Mouse (Mus musculus): ENCODE data around the gene Derl3. TPM values are rescaled to one million over a fixed set of nuclear protein-coding genes. Genes with fewer than 3 reads are reported as not detected.

Gene Derl3
- total and polyA plus RNA-seq, 3 experiments, result 13.1 to 36.6 (median 36.2) TPM

DNA sequence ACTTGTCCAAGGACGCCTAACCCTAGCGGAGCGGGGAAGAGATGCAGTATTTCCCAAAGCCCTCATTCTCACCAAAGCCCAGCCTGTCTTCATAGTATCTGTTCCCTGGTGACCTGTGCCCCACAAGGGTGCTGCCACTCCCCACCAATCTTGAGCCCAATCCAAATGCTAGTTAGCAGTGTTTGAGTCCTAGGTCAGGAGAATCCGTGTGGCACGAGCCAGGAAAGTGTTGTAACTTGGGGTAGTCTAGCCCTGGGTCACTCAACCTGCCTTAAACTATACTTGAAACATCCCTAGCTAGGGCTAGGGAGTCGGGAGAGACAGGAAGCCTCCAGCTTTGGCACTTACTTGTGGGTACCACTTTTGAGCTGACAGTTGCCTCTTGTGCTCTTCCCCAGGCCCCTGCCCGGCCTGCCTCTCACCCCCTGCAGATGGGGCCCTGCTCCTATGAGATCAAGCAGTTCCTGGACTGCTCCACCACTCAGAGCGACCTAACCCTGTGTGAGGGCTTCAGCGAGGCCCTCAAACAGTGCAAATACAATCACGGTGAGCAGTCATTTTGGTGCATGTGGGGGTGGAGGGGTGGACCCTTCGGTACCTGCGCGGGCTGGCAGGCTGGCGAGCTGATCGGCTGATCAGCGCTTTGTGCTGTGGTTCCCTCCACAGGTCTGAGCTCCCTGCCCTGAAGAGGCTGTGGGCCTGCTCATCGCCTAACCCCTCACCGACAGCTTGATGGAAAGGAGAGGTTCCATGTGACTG, 43.9 kb downstream of the Derl3 start:
- dilution Hi-C loops (cut with MboI; ENCODE audit: extremely low pct_ligation_motif_present, extremely low pct_unique_long_range_greater_than_20kb, low sequenced_read_pairs) (no loop called here), in situ Hi-C loops (cut with MboI; ENCODE audit: low pct_ligation_motif_present, low pct_unique_long_range_greater_than_20kb, low sequenced_read_pairs) (loop anchor here (5.0 kb wide), 1 partner anchor 40 kb away; no protein-coding TSS in a partner anchor)
- TF ChIP-seq ELF1 (IDR thresholded peaks at IDR 0.05; ENCODE audit: low read depth, low read length), result 0 out of 2 replicates have a peak, but pooled peaks have one; percentile 32
- no peak; the same call in 1 of the 2 replicates for TF ChIP-seq SMC3 (IDR thresholded peaks at IDR 0.05; ENCODE audit: low read depth, low read length)
- peak; percentile 49; the same call in 1 of the 2 replicates for TF ChIP-seq UBTF (IDR thresholded peaks at IDR 0.05; ENCODE audit: low read depth, low read length)
- 0 out of 2 replicates have a peak, but pooled peaks have one; percentile 17 for TF ChIP-seq MEF2A (IDR thresholded peaks at IDR 0.05; ENCODE audit: borderline replicate concordance, low read depth, low read length)
- no peak for TF ChIP-seq MYC (IDR thresholded peaks at IDR 0.05; ENCODE audit: low read depth, low read length)
- no peak for TF ChIP-seq POLR2AphosphoS2 (IDR thresholded peaks at IDR 0.05; ENCODE audit: low read depth, low read length)
- peak; percentile 53; the same call in 1 of the 2 replicates for TF ChIP-seq IRF4 (IDR thresholded peaks at IDR 0.05; ENCODE audit: low read depth, low read length)
- no peak for TF ChIP-seq MAX (IDR thresholded peaks at IDR 0.05; ENCODE audit: low read length)
- no peak for TF ChIP-seq SIN3A (IDR thresholded peaks at IDR 0.05; ENCODE audit: low read length)
- TF ChIP-seq KAT2A (IDR thresholded peaks at IDR 0.05; ENCODE audit: insufficient replicate concordance, low read length), result no peak
- TF ChIP-seq CTCF (conservative IDR thresholded peaks at IDR 0.05 in 1 of 2, IDR thresholded peaks at IDR 0.05 in 1 of 2; ENCODE audit: low read depth in 2 of 2, low read length in 2 of 2), result peak in 1 of 2 experiments; percentile 50; a peak in 2 of 4 replicates
- TF ChIP-seq MAZ (IDR thresholded peaks at IDR 0.05; ENCODE audit: low read depth, low read length), result no peak
- TF ChIP-seq ZNF384 (IDR thresholded peaks at IDR 0.05; ENCODE audit: low read depth, low read length), result no peak
- no peak for TF ChIP-seq JUN (IDR thresholded peaks at IDR 0.05; ENCODE audit: insufficient read depth, low read depth, low read length)
- TF ChIP-seq MXI1 (IDR thresholded peaks at IDR 0.05; ENCODE audit: low read depth, low read length), result peak; percentile 1; the same call in 1 of the 2 replicates
- no peak for TF ChIP-seq GABPA (IDR thresholded peaks at IDR 0.05; ENCODE audit: insufficient replicate concordance, low read depth, low read length)
- no peak for TF ChIP-seq EP300 (IDR thresholded peaks at IDR 0.05; ENCODE audit: low read length)
- TF ChIP-seq PAX5 (IDR thresholded peaks at IDR 0.05; ENCODE audit: low read length), result no peak
- TF ChIP-seq POLR2A (IDR thresholded peaks at IDR 0.05; ENCODE audit: low read depth, low read length), result peak; percentile 48
- no peak for TF ChIP-seq ZKSCAN1 (IDR thresholded peaks at IDR 0.05; ENCODE audit: borderline replicate concordance, low read depth, low read length)
- TF ChIP-seq E2F4 (IDR thresholded peaks at IDR 0.05; ENCODE audit: insufficient replicate concordance, low read depth, low read length), result no peak
- TF ChIP-seq USF1 (IDR thresholded peaks at IDR 0.05; ENCODE audit: low read depth, low read length), result no peak
- no peak for TF ChIP-seq NELFE (IDR thresholded peaks at IDR 0.05; ENCODE audit: low read depth, low read length)
- TF ChIP-seq ETS1 (conservative IDR thresholded peaks at IDR 0.05; ENCODE audit: low read depth, low read length), result no peak
- TF ChIP-seq JUND (conservative IDR thresholded peaks at IDR 0.05; ENCODE audit: low read depth, low read length), result no peak
- TF ChIP-seq MAFK (IDR thresholded peaks at IDR 0.05; ENCODE audit: insufficient replicate concordance, low read length), result no peak
- no peak for TF ChIP-seq HCFC1 (IDR thresholded peaks at IDR 0.05; ENCODE audit: low read depth, low read length)
- TF ChIP-seq TCF12 (IDR thresholded peaks at IDR 0.05; ENCODE audit: low read depth, low read length), result peak; percentile 32; the same call in 1 of the 2 replicates
- no peak for TF ChIP-seq ZMIZ1 (IDR thresholded peaks at IDR 0.05; ENCODE audit: low read depth, low read length)
- TF ChIP-seq CHD1 (IDR thresholded peaks at IDR 0.05; ENCODE audit: low read depth, low read length), result peak; percentile 66
- no peak for TF ChIP-seq TBP (conservative IDR thresholded peaks at IDR 0.05; ENCODE audit: low read depth, low read length)
- 0 out of 2 replicates have a peak, but pooled peaks have one; percentile 8 for TF ChIP-seq RCOR1 (conservative IDR thresholded peaks at IDR 0.05; ENCODE audit: low read depth, low read length)
- no peak for TF ChIP-seq USF2 (conservative IDR thresholded peaks at IDR 0.05; ENCODE audit: low read depth, low read length)
- no peak for TF ChIP-seq BHLHE40 (IDR thresholded peaks at IDR 0.05; ENCODE audit: low read depth, low read length)
- no peak for TF ChIP-seq ZC3H11A (IDR thresholded peaks at IDR 0.05; ENCODE audit: low read depth, low read length)
- peak; percentile 46; the same call in 1 of the 2 replicates for TF ChIP-seq NRF1 (IDR thresholded peaks at IDR 0.05; ENCODE audit: low read depth, low read length)
- TF ChIP-seq RAD21 (IDR thresholded peaks at IDR 0.05; ENCODE audit: low read depth, low read length), result peak; percentile 46
- no peaks in the 10 kb centered on the region for H3K79me2 ChIP-seq (replicated peaks; ENCODE audit: control insufficient read depth, extremely low read depth, insufficient read depth, poor library complexity, severe bottlenecking)
- peak overlapping the region; percentile 28 to 68 (median 49) for H3K4me3 ChIP-seq (replicated peaks in 1 of 3; ENCODE audit: low read depth in 2 of 3, low read length in 2 of 3, poor library complexity in 1 of 3)
- no peaks in the 10 kb centered on the region for H3K9me3 ChIP-seq (replicated peaks; ENCODE audit: low read length)
- peak; percentile 68 for DNase-seq (ENCODE audit: extremely low read depth)
- peaks cover 25 to 62% of the 10 kb centered on the region in 2 experiments for H3K4me1 ChIP-seq (ENCODE audit: control insufficient read depth in 1 of 2, insufficient read depth in 2 of 2)
- H3K27me3 ChIP-seq (replicated peaks), result peaks cover 16% of the 10 kb centered on the region
- peak overlapping the region; percentile 75 for H3K9ac ChIP-seq (ENCODE audit: insufficient read depth, low read depth)
- H3K36me3 ChIP-seq (replicated peaks in 1 of 2; ENCODE audit: control insufficient read depth in 1 of 2, insufficient read depth in 1 of 2, low read length in 1 of 2), result peaks cover 0 to 15% of the 10 kb centered on the region in 2 experiments
- peak overlapping the region; percentile 90 for H3K4me2 ChIP-seq (ENCODE audit: insufficient read depth, low read depth, poor library complexity, severe bottlenecking)
- peak overlapping the region; percentile 99 for H3K27ac ChIP-seq (ENCODE audit: insufficient read depth, low read depth)

Data from CH12.LX (cell line).